Mouse (Mus musculus) embryo, embryonic 11.5 days (tissue): Measurements from ENCODE around the gene Hils1.
A peak's percentile ranks its signal among the peaks of the same experiment; 100 is the strongest.
"Not testable (repeated sequence)": the region's sequence is repeated elsewhere in the genome, so short reads cannot be mapped to it uniquely, and the experiment has no call there.

Experiments used
- DNase-seq: peaks from one replicate; pipeline ENCODE4 v3.0.0-alpha.2; 2012; ENCODE audit warnings: low read depth, low spot score

The Hils1 gene

GRCm38 (mm10) chr11:94955103-94955502, 12.3 kb upstream of the Hils1 start:
- DNase-seq, result no peak

GRCm38 (mm10) chr11:94957693-94958064, 9.7 kb upstream of the Hils1 start:
- DNase-seq, result no peak

DNA sequence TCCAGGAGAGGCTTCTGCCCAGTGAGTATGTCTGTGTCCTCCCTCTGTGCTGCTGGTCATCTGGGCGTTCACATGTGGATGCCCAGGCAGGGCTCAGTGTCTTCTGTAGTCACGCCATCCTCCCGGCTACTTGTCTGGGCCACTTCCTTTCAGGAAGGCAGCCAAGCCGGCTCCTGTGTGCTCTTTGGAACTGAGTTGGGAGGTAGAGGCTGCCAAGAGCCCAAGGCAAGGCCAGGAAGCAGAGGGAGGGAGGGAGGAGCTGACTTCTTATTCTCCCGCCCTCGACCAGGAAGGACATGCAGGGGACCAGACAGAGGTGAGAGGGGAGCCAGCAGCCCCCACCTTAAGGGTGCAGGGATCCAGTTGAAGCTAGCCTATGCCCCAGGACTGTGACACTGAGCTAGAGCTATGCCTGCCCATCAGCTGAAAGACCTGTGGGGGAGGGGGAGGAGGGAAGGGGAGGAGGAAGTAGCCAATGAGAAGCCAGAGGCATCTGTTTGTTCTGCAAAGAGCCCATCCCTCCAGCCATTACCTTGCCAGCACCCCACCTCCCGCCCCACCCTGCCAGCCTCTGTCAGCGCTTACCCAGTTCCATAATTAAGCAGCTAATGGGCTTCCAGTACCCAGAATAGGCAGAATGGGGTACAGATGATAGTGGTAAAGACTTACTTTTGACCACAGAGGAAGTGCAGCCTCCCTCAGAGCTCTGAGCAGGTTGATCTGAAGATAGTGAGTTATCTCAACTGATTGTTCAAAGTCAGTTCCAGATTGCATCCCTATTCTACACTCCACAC, 9.1 kb upstream of the Hils1 start:
- no peak for DNase-seq

DNA sequence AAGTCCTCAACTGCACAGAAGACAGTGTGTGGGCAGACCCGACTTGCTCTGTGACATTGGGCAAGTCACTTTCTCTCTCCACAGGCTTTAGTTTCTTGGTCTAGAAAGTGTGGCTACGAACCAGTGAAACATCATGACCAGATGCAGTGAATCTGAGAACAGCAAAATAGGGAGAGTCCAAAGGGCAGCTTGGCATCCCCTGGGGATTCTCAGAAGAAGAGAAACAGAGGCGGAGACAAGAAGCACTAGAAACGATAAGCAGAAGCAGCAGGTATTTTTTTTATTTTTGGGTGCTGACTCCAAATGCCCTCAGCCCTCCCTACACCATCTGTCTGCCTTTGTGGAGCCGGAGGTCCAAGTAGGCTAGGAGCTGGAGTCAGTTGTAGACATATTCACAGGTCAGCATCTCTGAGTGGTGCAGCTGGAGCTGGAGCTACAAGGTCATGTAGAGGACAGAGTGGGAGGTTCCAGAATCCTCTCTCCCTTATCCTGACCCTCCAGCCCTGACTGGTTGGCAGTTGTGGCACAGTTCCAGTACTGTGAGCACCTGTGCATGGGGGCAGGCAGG, 4.8 kb upstream of the Hils1 start:
- DNase-seq, result no peak

DNA sequence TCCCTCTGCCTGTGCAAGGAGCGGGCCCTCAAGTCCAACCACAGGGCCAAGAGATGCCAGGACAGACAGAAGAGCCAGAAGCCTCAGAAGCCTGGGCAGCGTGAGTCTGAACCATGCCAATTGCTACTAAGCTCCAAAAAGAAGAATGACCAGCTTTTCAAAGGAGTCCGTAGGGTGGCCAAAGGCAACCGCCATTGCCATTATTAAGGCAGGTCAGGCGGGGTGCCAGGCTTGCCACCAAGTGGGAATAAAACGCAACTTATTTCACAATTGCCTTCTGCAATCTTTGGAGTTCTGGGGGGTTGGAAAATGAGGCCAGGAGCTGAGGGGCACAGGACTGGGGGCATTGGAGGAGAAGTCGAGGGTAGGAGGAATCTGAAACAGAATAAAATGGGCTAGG, 794 bp downstream of the Hils1 start:
- DNase-seq, result no peak

GRCm38 (mm10) chr11:94969709-94970108, 2.3 kb downstream of the Hils1 start:
- not testable (repeated sequence) for DNase-seq

GRCm38 (mm10) chr11:94970210-94970943, 3.0 kb downstream of the Hils1 start:
- peak; percentile 74 for DNase-seq

GRCm38 (mm10) chr11:94971895-94972615, 4.7 kb downstream of the Hils1 start:
- no peak for DNase-seq

DNA sequence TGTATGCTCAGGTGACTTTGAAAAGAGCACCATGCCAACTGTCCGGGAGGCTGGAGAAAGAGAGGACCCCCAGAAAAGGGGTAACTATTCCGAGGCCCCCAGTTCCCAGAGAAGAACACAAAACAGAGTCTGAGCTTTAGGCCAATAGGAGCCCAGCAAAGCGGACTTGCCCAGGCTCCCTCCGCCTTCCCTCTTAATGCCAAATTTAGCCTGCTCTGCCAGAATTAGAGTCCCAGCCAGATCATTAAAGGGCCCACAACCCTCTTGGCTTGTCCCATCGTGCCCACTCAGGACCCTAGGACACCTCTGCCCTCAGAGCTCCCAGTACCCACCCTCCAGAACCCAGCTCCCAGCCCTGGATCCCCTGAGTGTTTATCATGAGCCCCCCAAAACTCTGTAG, 5.5 kb downstream of the Hils1 start:
- DNase-seq, result no peak

- DNase-seq, result no peak
These were observed 5.9 kb downstream of the Hils1 start for GRCm38 (mm10) chr11:94973313-94973712.

DNA sequence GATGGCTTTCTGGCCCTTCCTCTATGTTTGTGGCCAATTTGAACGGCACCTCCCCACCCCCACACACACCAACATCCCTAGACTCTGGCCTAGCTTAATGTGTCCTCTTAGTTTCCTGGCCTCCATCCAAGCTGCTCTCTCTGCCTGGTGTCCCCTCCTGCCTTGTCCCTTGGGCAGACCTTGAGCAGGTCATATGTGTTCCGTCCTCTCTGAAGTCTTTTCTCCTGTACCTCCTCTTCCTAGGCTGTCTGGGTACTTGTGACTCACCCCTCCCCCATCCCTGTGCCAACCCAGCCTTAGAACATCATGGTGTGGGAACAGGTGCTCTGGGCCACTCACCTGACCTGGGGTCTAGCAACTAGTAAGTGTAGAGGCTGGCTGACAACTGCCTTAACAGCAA, 7.6 kb downstream of the Hils1 start:
- no peak for DNase-seq

- DNase-seq, result no peak
These were observed 8.8 kb downstream of the Hils1 start, which contains the start of gene Sgca for GRCm38 (mm10) chr11:94976199-94976598. TSS of gene Sgca (minus strand) at chr11:94976327.

DNA sequence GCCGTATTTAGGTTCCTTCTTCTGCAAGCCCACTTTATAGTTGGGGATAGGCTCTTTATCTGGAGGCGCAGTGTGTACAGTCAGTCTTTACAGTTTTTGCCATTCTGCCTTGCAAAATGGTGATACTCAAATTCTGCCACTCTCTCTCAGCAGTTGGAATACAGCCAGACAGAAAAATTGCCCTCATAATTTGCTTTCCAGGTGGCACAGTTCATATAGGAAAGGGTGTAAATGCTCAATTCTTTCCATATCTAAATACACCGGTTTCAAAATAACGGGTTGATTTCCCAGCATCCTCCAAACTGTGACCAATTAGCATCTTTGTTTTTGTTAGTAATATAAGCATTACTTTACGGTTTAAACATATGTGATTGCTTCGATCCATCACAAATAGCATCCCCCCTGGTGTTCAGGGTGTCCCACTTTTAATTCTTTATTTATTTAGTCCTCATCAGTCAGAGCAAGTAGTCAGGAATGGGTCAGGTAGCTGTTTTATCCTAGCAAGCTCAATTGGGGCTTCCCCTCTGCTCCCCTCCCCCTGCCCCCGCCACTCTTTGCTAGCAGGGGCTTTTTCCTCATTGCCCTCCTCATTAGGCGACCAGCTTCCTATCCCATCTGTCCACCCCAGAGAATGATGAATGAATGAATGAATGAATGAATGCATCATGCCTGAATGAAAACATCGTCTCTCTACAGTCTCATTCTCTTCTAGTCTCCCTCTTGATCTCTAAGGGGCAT, 11.0 kb downstream of the Hils1 start:
- DNase-seq, result no peak

DNA sequence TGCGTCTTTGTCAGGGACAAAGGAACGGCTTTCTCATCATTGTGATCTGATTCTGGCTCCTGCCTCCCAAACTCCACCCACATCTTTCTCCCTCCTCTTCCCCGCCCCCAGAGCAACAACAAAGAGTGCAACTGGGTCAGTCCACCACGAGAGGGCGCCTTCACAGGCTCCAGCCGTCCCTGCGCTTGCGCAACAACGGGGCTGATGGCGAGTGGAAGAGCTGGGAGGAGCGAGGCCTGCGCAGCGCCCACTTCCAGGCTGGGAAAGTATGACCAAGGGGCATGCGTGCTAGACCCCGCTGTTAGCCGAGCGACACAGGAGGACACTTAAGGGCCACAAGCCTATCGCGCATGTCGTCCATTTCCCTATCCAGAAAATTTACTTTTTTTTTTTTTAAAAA, 11.6 kb downstream of the Hils1 start:
- peak; percentile 96 for DNase-seq

DNA sequence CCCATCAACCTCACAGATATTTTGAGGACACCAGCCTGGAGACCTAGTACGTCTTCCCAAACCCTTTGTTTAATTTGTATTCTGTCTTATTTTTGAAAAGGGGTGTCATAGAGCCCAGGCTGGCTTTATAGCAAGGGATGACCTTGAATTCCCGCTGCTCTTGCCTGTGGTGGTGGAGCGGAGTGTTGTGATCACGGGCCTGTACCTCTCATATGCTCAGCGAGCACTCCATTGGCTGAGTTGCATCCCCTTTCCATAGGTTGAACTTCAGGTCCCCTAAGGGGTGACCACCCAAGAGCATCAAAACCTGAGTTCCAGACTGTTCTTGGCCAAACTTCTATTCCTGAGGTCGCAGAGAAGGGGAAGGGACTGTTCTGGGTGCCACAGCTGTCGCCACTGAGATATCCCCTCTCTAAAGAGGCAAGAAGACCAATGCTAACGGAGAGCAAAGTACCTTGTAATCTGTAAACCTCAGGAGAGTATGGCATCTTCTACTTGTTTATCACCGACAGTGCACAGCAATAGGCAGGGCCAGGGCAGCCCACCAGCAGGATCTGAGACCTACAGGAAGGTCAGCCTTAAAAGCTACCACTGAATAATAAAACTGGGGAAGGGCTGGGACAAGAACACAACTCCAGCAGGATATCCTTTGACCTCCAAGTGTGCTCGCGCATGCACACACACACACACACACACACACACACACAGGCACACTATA, 12.2 kb downstream of the Hils1 start:
- no peak for DNase-seq

DNA sequence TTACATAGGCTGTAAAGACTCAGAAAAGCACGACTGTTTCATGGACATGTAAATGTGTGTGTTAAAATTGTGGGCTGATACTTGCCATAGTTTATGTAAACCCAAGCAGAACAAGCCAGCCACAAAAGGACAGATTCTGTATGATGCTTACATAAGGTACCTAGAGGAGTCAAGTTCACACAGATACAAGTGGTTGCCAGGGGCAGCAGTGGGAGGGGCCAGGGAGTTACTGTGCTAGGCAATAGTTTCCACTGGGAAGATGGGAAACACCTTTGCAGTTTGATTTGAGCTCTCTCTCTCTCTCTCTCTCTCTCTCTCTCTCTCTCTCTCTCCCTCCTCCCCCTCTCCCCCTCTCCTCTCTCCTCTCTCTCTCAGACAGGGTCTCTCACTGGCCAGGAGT, 17.7 kb downstream of the Hils1 start:
- no peak for DNase-seq

DNA sequence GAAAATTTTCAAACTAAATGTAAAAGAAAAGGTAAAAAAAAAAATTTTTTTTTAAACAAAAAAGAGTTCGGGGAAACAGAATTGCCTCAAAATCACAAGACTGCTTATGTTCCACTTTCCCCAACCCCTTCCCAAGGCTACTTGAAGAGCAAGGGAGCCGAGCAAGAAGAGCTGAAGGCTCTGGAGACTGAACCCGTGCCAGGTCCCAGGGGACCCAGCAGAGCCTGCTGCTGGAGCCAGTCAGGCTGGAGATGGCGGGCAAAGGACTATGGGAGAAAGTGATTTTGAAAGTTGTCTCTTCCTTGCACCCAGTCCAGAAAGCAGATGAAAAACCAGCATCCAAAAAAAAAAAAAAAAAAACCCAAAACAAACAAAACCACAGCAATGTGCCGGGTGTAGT, 18.4 kb downstream of the Hils1 start:
- no peak for DNase-seq

DNA sequence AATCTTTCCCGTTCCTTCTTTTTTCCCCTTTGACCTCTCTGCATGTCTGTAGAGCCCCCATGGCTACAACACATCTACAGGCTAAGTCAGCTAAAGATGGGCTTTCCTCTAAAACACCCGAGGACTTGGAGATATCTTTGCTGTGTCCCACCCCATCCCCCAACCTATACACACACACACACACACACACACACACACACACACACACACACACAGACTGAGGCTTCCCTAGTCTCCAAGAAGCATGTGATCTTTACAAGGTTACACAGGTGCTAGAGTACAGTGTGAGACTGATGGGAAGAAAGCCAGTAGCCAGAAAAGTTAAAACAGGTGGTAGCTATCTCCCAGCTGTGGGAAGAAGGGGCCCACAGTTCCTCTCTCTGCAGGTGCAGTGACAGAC, 19.0 kb downstream of the Hils1 start:
- no peak for DNase-seq

DNA sequence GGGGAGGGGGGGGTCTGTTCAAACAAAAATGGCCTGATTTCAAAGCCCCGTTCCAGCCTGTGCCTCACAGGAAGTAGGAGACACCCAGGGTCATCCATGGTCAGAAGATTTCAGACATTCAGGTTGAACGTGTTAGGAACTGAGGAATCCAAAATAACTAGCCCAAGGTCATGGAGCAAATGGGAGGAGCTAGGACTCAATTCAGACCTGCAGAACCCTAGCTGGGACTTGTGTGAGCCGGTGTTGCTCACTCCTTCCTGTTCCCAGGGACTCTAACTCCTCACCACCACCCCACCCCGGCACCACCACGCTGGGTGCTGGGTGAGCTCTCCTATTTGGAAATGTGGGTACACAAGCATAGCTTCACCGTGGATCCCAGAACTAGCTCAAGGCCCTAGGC, 19.9 kb downstream of the Hils1 start:
- DNase-seq, result no peak

GRCm38 (mm10) chr11:94987851-94988250, 20.5 kb downstream of the Hils1 start:
- no peak for DNase-seq
